Mouse (Mus musculus): ENCODE results near the gene Fat2. TPM values are rescaled to one million over a fixed set of nuclear protein-coding genes. Genes with fewer than 3 reads are reported as not detected.

The Fat2 gene
- polyA plus RNA-seq, 1 experiment from 2014 or later = not detected

DNA sequence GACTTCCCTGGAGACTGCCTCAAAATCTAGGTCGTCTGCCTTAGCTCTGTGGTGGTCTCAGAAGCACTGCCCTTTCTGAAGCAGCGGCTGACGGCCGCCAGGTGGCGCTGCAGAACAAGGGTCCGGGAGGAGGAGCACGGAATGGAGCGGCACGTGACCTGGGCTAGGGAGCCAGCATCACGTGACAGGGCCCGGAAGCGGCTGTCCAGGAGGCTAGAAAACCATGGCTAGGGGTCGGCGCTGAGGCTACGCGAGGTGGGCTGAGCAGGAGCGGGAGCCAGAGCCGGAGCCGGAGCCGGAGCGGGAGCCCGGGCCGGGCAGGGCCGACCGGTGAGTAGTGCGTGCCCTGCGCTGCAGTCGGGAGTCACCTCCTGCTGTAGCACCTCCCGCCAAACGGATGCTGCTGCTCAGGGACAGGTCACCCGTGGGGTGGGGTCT is 132.2 kb downstream of the Fat2 start, which contains the start of gene Slc36a1:
TSS of gene Slc36a1 (plus strand) at position 192 of the 438 bp plus-strand sequence.
- under 1% methylated on average over 31 of the region's 31 CpGs for WGBS (ENCODE audit: insufficient replicate concordance)
- H3K9ac ChIP-seq (ENCODE audit: low read depth, low read length) = peak within 1 kb of the TSS; percentile 80
- H3K36me3 ChIP-seq (ENCODE audit: control insufficient read depth, insufficient read depth) = no peaks in the 10 kb centered on the region
- H3K27me3 ChIP-seq (ENCODE audit: control insufficient read depth, insufficient read depth, low read depth, low read length) = no peaks in the 10 kb centered on the region
- peak; percentile 74 for ATAC-seq (ENCODE audit: low read depth)
- H3K4me1 ChIP-seq (ENCODE audit: control insufficient read depth, low read depth, low read length) = peaks cover 11% of the 10 kb centered on the region
- H3K27ac ChIP-seq (ENCODE audit: low read length) = 0 out of 2 replicates have a peak within 1 kb of the TSS, but pooled peaks have one; percentile 19
- H3K4me3 ChIP-seq (ENCODE audit: low read depth, low read length) = peak within 1 kb of the TSS; percentile 88
- H3K9me3 ChIP-seq (replicated peaks; ENCODE audit: control insufficient read depth, low read length) = no peaks in the 10 kb centered on the region
- peak within 1 kb of the TSS; percentile 92 for H3K4me2 ChIP-seq (ENCODE audit: low read depth, low read length)

Other genes with a start within 250 kb of the Fat2 start
- gene Gm2a, start 238.4 kb downstream of the Fat2 start, polyA plus RNA-seq (2015; fragmentation: Nextera tagmentation; extraction: Ambion mirVana) = 27.4 and 32.6 TPM in 2 replicates
- not detected in 2 replicates for gene Slc36a3, start 184.9 kb downstream of the Fat2 start, polyA plus RNA-seq (2015; fragmentation: Nextera tagmentation; extraction: Ambion mirVana)
- 39.3 and 51.1 TPM in 2 replicates for gene Slc36a2, start 151.5 kb downstream of the Fat2 start, polyA plus RNA-seq (2015; fragmentation: Nextera tagmentation; extraction: Ambion mirVana)
- gene Slc36a1, start 132.2 kb downstream of the Fat2 start, polyA plus RNA-seq (2015; fragmentation: Nextera tagmentation; extraction: Ambion mirVana) = 2.3 and 2.5 TPM in 2 replicates
- gene Sparc, start 86.6 kb upstream of the Fat2 start, polyA plus RNA-seq (2015; fragmentation: Nextera tagmentation; extraction: Ambion mirVana) = 148 and 175 TPM in 2 replicates
- 195 and 207 TPM in 2 replicates for gene Atox1, start 124.7 kb upstream of the Fat2 start, polyA plus RNA-seq (2015; fragmentation: Nextera tagmentation; extraction: Ambion mirVana)
- 51.7 and 55.2 TPM in 2 replicates for gene G3bp1, start 133.1 kb upstream of the Fat2 start, polyA plus RNA-seq (2015; fragmentation: Nextera tagmentation; extraction: Ambion mirVana)

All from liver, embryonic 16.5 days (tissue).